Mouse (Mus musculus) stomach, postnatal 0 days (tissue): ENCODE results near the gene Mon1a. TPM values are rescaled to one million over a fixed set of nuclear protein-coding genes. Genes with fewer than 3 reads are reported as not detected.

Experiments
- ATAC-seq: fragments of 200-750 bp; cut with Nextera tagmentation; 2 replicates; pipeline ENCODE4 v1.8.0; 2017; ENCODE audit not compliant: low FRiP score, low TSS enrichment
- DNase-seq: peaks from one replicate; pipeline ENCODE4 v3.0.0-alpha.2; 2016; ENCODE audit warnings: low spot score
- H3K27ac ChIP-seq: fragments of 300-500 bp; sonication (generic); replicated peaks from 2 replicates; pipeline ENCODE4 v1.5.1; 2014; ENCODE audit warnings: mild to moderate bottlenecking, control low read depth
- H3K27me3 ChIP-seq: fragments of 300-500 bp; sonication (generic); 2 replicates; pipeline ENCODE4 v1.6.1; 2014; ENCODE audit warnings: low read length; ENCODE audit not compliant: control insufficient read depth, insufficient read depth
- H3K36me3 ChIP-seq: fragments of 300-500 bp; sonication (generic); 2 replicates; pipeline ENCODE4 v1.6.1; 2014; ENCODE audit warnings: low read length, mixed read lengths; ENCODE audit not compliant: control insufficient read depth, insufficient read depth
- H3K4me1 ChIP-seq: fragments of 300-500 bp; sonication (generic); replicated peaks from 2 replicates; pipeline ENCODE4 v1.6.1; 2014; ENCODE audit warnings: antibody characterized with exemption; ENCODE audit not compliant: control insufficient read depth, insufficient read depth
- H3K4me2 ChIP-seq: fragments of 300-500 bp; sonication (generic); replicated peaks from 2 replicates; pipeline ENCODE4 v1.6.1; 2014; ENCODE audit warnings: low read depth, mild to moderate bottlenecking, control low read depth, moderate library complexity
- H3K4me3 ChIP-seq: fragments of 300-500 bp; sonication (generic); 2 replicates; pipeline ENCODE4 v1.5.1; 2014; ENCODE audit warnings: low read depth, low read length, control low read depth
- H3K9ac ChIP-seq: fragments of 300-500 bp; sonication (generic); 2 replicates; pipeline ENCODE4 v1.6.1; 2014; ENCODE audit warnings: mild to moderate bottlenecking, low read length, control low read depth, mixed read lengths
- H3K9me3 ChIP-seq: fragments of 300-500 bp; sonication (generic); 2 replicates; pipeline ENCODE4 v1.6.1; 2016; ENCODE audit warnings: low read length; ENCODE audit not compliant: control insufficient read depth
- CTCF ChIP-seq: IDR thresholded peaks from 2 replicates; pipeline ENCODE4 v1.5.1; 2016; ENCODE audit warnings: antibody characterized with exemption, low read depth, mild to moderate bottlenecking, moderate library complexity
- EP300 ChIP-seq: optimal IDR thresholded peaks from 2 replicates; pipeline ENCODE3; 2016; ENCODE audit warnings: antibody characterized with exemption
- WGBS: fragments of 180-500 bp; shearing (Covaris S2); extraction: QIAGEN DNeasy Blood & Tissue Kit; methylation state at CpG from one replicate; pipeline ENCODE4 v1.1.7; 2014; 5-methylcytosine and 5-hydroxymethylcytosine counted together
- polyA plus RNA-seq: library from polyadenylated mRNA; unstranded; fragments of >200 nt; fragmentation: Nextera tagmentation; extraction: Ambion mirVana; gene quantifications from 2 replicates; pipeline ENCODE4 v1.2.1, GENCODE M21; 2015

Gene Mon1a
- polyA plus RNA-seq, result 22.9 and 23.6 TPM in 2 replicates

GRCm38 (mm10) chr9:107887804-107888266 lies at the start of gene Mon1a:
TSS of gene Mon1a (plus strand) at chr9:107888151.
- peak within 1 kb of the TSS; percentile 76 for H3K9ac ChIP-seq
- no peaks in the 10 kb centered on the region for H3K9me3 ChIP-seq
- H3K4me3 ChIP-seq, result peak within 1 kb of the TSS; percentile 75
- peaks cover 4% of the 10 kb centered on the region; the same call in 1 of the 2 replicates for H3K4me1 ChIP-seq
- ATAC-seq, result peak; percentile 95
- peak within 1 kb of the TSS; percentile 78 for H3K4me2 ChIP-seq
- H3K27me3 ChIP-seq, result no peaks in the 10 kb centered on the region
- H3K27ac ChIP-seq, result peak within 1 kb of the TSS; percentile 87
- peak; percentile 91 for DNase-seq
- TF ChIP-seq CTCF (no peak), EP300 (no peak)
- H3K36me3 ChIP-seq, result no peaks in the 10 kb centered on the region
- under 1% methylated on average over 28 of the region's 28 CpGs for WGBS

GRCm38 (mm10) chr9:107838869-107839268 lies 49.1 kb upstream of the Mon1a start:
- TF ChIP-seq EP300, result no peak
- no peak for TF ChIP-seq CTCF

DNA sequence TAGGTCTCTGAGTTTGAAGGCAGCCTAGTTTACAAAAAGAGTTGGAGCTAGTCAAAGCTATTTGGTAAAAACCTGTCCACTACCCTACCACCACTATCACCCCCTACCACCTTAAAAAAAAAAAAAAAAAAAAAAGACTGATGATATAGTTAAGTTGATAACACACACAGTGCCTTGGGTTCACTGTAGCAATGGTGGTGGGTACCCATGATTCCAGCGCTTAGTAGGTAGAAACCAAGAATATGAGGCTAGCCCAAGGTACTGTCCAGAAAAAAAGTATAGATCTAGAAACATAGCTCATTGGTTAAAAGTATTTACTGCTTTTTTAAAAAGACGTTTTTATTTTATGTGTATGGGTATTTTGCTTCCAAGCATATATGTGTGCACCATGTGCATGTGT lies 45.2 kb upstream of the Mon1a start:
- WGBS, result 96% methylated on average over 2 of the region's 2 CpGs
- 0 out of 2 replicates have a peak, but pooled peaks cover 3% of the 10 kb centered on the region for H3K36me3 ChIP-seq
- no peak for ATAC-seq

More at GRCm38 (mm10) chr9:107838869-107839268, 49.1 kb upstream of the Mon1a start:
- no peak for DNase-seq
- Histone ChIP-seq H3K4me2 (no peak overlapping the region), H3K9me3 (no peaks in the 10 kb centered on the region), H3K27me3 (no peaks in the 10 kb centered on the region), H3K9ac (no peak overlapping the region), H3K4me3 (no peak overlapping the region), H3K4me1 (no peaks in the 10 kb centered on the region), H3K27ac (no peak overlapping the region), H3K36me3 (no peaks in the 10 kb centered on the region)
- no peak for ATAC-seq
- WGBS, result 91% methylated on average over 1 of the region's 1 CpGs

GRCm38 (mm10) chr9:107848922-107849321 lies 39.0 kb upstream of the Mon1a start:
- no peaks in the 10 kb centered on the region for H3K9me3 ChIP-seq
- 98% methylated on average over 7 of the region's 7 CpGs for WGBS
- no peak for ATAC-seq
- H3K4me1 ChIP-seq, result no peaks in the 10 kb centered on the region
- no peak overlapping the region for H3K9ac ChIP-seq
- no peaks in the 10 kb centered on the region for H3K27me3 ChIP-seq
- H3K4me3 ChIP-seq, result no peak overlapping the region
- no peak for DNase-seq
- no peak for TF ChIP-seq EP300
- no peak for TF ChIP-seq CTCF
- no peak overlapping the region for H3K4me2 ChIP-seq
- H3K27ac ChIP-seq, result no peak overlapping the region
- 0 out of 2 replicates have a peak, but pooled peaks cover 3% of the 10 kb centered on the region for H3K36me3 ChIP-seq

More for the DNA sequence above, 45.2 kb upstream of the Mon1a start:
- Histone ChIP-seq H3K9me3 (no peaks in the 10 kb centered on the region), H3K9ac (no peak overlapping the region), H3K27ac (no peak overlapping the region), H3K4me1 (no peaks in the 10 kb centered on the region), H3K27me3 (no peaks in the 10 kb centered on the region), H3K4me3 (no peak overlapping the region), H3K4me2 (no peak overlapping the region)
- DNase-seq, result no peak
- no peak for TF ChIP-seq EP300
- TF ChIP-seq CTCF, result no peak

GRCm38 (mm10) chr9:107858343-107858742 lies 29.6 kb upstream of the Mon1a start:
- Histone ChIP-seq H3K27ac (no peak overlapping the region), H3K4me1 (no peaks in the 10 kb centered on the region), H3K4me3 (no peak overlapping the region), H3K9ac (no peak overlapping the region), H3K36me3 (no peaks in the 10 kb centered on the region), H3K4me2 (no peak overlapping the region), H3K9me3 (no peaks in the 10 kb centered on the region), H3K27me3 (no peaks in the 10 kb centered on the region)
- no peak for TF ChIP-seq CTCF
- no peak for TF ChIP-seq EP300
- ATAC-seq (no peak), DNase-seq (no peak)
- 85% methylated on average over 3 of the region's 3 CpGs for WGBS

- TF ChIP-seq EP300 (no peak), CTCF (no peak)
- Histone ChIP-seq H3K4me3 (no peak overlapping the region), H3K4me2 (no peak overlapping the region), H3K27me3 (no peaks in the 10 kb centered on the region), H3K9me3 (no peaks in the 10 kb centered on the region), H3K4me1 (no peaks in the 10 kb centered on the region), H3K27ac (no peak overlapping the region), H3K36me3 (no peaks in the 10 kb centered on the region), H3K9ac (no peak overlapping the region)
- DNase-seq, result no peak
- 52% methylated on average over 1 of the region's 1 CpGs for WGBS
- no peak for ATAC-seq
These were observed 23.5 kb upstream of the Mon1a start for GRCm38 (mm10) chr9:107864493-107864892.
